ENCODE assay signal across 8 mouse cellular contexts in the genomic region with DNA sequence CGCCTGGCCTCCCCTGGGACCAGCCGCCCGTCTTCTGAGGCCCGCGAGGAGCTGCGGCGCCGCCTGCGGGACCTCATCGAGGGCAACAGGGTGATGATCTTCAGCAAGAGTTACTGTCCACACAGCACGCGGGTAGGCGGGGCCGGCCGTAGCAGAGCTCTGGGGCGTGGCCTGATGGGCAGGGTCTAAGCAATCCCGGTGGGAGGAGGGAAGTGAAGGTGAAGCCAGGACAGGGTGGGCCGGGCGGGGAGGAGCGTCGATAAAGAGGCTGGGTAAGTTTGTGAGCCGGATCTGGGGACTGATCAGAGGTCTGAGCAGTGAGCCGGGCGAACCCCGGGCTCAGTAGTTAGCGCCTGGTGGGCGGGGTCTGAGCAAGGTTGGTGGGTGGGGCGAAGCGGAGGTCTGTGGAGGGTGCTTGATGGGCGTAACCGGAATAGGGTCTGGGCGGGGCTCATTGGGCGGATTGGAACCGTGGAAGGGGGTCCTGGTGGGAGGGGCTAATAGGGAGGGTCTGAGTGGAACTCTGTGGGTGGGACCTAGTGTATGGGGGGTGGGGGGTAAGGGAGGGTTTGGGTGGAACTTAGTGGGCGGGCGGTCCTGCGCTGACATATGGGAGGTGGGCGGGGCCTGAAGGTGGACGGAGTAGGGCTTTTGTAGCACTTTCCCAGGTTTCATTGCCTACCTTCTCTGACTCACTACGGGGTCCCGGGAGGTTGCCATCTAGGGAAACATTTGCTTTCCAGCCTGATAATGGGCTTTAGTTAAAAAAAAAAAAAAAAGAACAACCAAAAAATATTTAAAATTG. TPM values are rescaled to one million over a fixed set of nuclear protein-coding genes. Genes with fewer than 3 reads are reported as not detected.
DNase-seq lines count a peak whose midpoint lies in the region; ATAC-seq and TF ChIP-seq lines count a peak whose summit lies in the region.

No protein-coding gene starts in this region.

- peak; percentile 89 for DNase-seq in G1E (ENCODE audit: low spot score)
- peak; percentile 73 to 85 for DNase-seq in cerebellum, adult 18-20 months
- DNase-seq in heart, postnatal 36 days: peak; percentile 87 to 91
- peak; percentile 65 to 69 for DNase-seq in layer of hippocampus, adult 2 months (ENCODE audit: low spot score in 2 of 2)
- DNase-seq in lung, embryonic 14.5 days: peak; percentile 96
- DNase-seq in thymus, postnatal 0 days (ENCODE audit: low spot score): peak; percentile 85

- peaks cover 12% of the 10 kb centered on the region for H3K4me1 ChIP-seq in G1E (ENCODE audit: insufficient read depth, low read depth, low read length)
- peaks cover 3% of the 10 kb centered on the region; the same call in 1 of the 2 replicates for H3K4me1 ChIP-seq in forebrain, embryonic 16.5 days (replicated peaks; ENCODE audit: control insufficient read depth, insufficient read depth, low read length)
- H3K4me1 ChIP-seq in lung, embryonic 14.5 days (ENCODE audit: insufficient read depth): no peaks in the 10 kb centered on the region
- peaks cover 14% of the 10 kb centered on the region for H3K4me1 ChIP-seq in olfactory bulb, adult 2 months (ENCODE audit: control insufficient read depth, insufficient read depth, low read length)

- TF ChIP-seq POLR2A in olfactory bulb, adult 2 months (IDR thresholded peaks at IDR 0.05; ENCODE audit: insufficient read depth, low read depth, low read length): no peak

- peak overlapping the region; percentile 82 for H3K9ac ChIP-seq in forebrain, embryonic 16.5 days (replicated peaks; ENCODE audit: low read depth, low read length)
- H3K9ac ChIP-seq in lung, embryonic 14.5 days: peak overlapping the region; percentile 58

- H3K9me3 ChIP-seq in G1E (replicated peaks): no peaks in the 10 kb centered on the region
- no peaks in the 10 kb centered on the region for H3K9me3 ChIP-seq in forebrain, embryonic 16.5 days (ENCODE audit: control insufficient read depth, low read length)
- no peaks in the 10 kb centered on the region for H3K9me3 ChIP-seq in lung, embryonic 14.5 days (ENCODE audit: low read depth, low read length)

- intact Hi-C loops in heart, postnatal 36 days (cut with DNase I): no loop called here

- peak; percentile 86 for ATAC-seq in G1E (ENCODE audit: extremely low read depth, insufficient number of reproducible peaks, low FRiP score, poor library complexity, severe bottlenecking)
- ATAC-seq in forebrain, embryonic 16.5 days: peak; percentile 88
- peak; percentile 95 for ATAC-seq in lung, embryonic 14.5 days (ENCODE audit: insufficient read depth)

- WGBS in forebrain, embryonic 16.5 days: under 1% methylated on average over 40 of the region's 41 CpGs
- under 1% methylated on average over 41 of the region's 41 CpGs for WGBS in lung, embryonic 14.5 days
- under 1% methylated on average over 41 of the region's 41 CpGs for WGBS in olfactory bulb, adult 2 months

- peak overlapping the region; percentile 69 for H3K4me2 ChIP-seq in forebrain, embryonic 16.5 days (ENCODE audit: low read length)
- H3K4me2 ChIP-seq in lung, embryonic 14.5 days: peak overlapping the region; percentile 94

- H3K4me3 ChIP-seq in G1E (ENCODE audit: low read depth, low read length): peak overlapping the region; percentile 73
- peak overlapping the region; percentile 77 for H3K4me3 ChIP-seq in forebrain, embryonic 16.5 days (replicated peaks; ENCODE audit: low read length)
- H3K4me3 ChIP-seq in layer of hippocampus, adult 2 months: peak overlapping the region; percentile 84
- peak overlapping the region; percentile 62 for H3K4me3 ChIP-seq in lung, embryonic 14.5 days (ENCODE audit: low read depth, low read length)
- peak overlapping the region; percentile 74 for H3K4me3 ChIP-seq in olfactory bulb, adult 2 months (ENCODE audit: insufficient read depth, low read depth, low read length)

- H3K36me3 ChIP-seq in G1E (replicated peaks): no peaks in the 10 kb centered on the region
- H3K36me3 ChIP-seq in forebrain, embryonic 16.5 days (ENCODE audit: control insufficient read depth, insufficient read depth): no peaks in the 10 kb centered on the region
- H3K36me3 ChIP-seq in lung, embryonic 14.5 days (ENCODE audit: insufficient read depth): no peaks in the 10 kb centered on the region

- peaks cover 7% of the 10 kb centered on the region for H3K27me3 ChIP-seq in G1E (ENCODE audit: insufficient read depth, low read length)
- no peaks in the 10 kb centered on the region for H3K27me3 ChIP-seq in forebrain, embryonic 16.5 days (replicated peaks; ENCODE audit: control insufficient read depth, insufficient read depth, low read length)
- no peaks in the 10 kb centered on the region for H3K27me3 ChIP-seq in lung, embryonic 14.5 days (ENCODE audit: insufficient read depth, low read length)

- no peak for TF ChIP-seq CTCF in G1E (IDR thresholded peaks at IDR 0.05; ENCODE audit: low read depth, low read length)
- no peak for TF ChIP-seq CTCF in layer of hippocampus, adult 2 months (conservative IDR thresholded peaks at IDR 0.05)
- TF ChIP-seq CTCF in lung, embryonic 14.5 days (IDR thresholded peaks at IDR 0.05; ENCODE audit: low read depth): no peak
- TF ChIP-seq CTCF in olfactory bulb, adult 2 months (IDR thresholded peaks at IDR 0.05; ENCODE audit: insufficient read depth, low read depth, low read length): no peak

- peak overlapping the region; percentile 52 for H3K27ac ChIP-seq in forebrain, embryonic 16.5 days (ENCODE audit: low read length)
- peak overlapping the region; percentile 76 for H3K27ac ChIP-seq in layer of hippocampus, adult 2 months
- peak overlapping the region; percentile 94 for H3K27ac ChIP-seq in lung, embryonic 14.5 days (ENCODE audit: low read depth)
- H3K27ac ChIP-seq in olfactory bulb, adult 2 months (ENCODE audit: insufficient read depth, low read depth, low read length): 0 out of 2 replicates have a peak overlapping the region, but pooled peaks have one; percentile 12

RNA-seq across cellular contexts. Expression of gene Txnrd3, which starts 0.7 kb away (rescaled TPM):
- total RNA-seq in G1E (2014; fragmentation: Nextera tagmentation): 2.3 and 3.9 TPM in 2 replicates
- total RNA-seq in G1E (2017): 6.8 and 7.2 TPM in 2 replicates
- polyA plus RNA-seq in G1E (2012): 4.1 and 5.7 TPM in 2 replicates
- 11.1 and 11.9 TPM in 2 replicates for polyA plus RNA-seq in forebrain, embryonic 16.5 days (2015; fragmentation: Nextera tagmentation; extraction: Ambion mirVana)
- 10 to 100 TPM; 15.8 to 17.8 TPM for total RNA-seq in heart, postnatal 36 days (2021)
- total RNA-seq in layer of hippocampus, adult 2 months (2021): 1 to 10 TPM; 3.6 to 3.9 TPM
- 14.6 and 14.9 TPM in 2 replicates for polyA plus RNA-seq in lung, embryonic 14.5 days (2014; fragmentation: Nextera tagmentation; extraction: Ambion mirVana)
- not detected in 2 replicates for polyA plus RNA-seq in olfactory bulb, adult 2 months (2012; ENCODE audit: insufficient read depth, insufficient read length, low replicate concordance, missing spikeins)
- polyA plus RNA-seq in thymus, postnatal 0 days (2015; fragmentation: Nextera tagmentation; extraction: Ambion mirVana): 21.1 and 23.5 TPM in 2 replicates

RNA-seq across cellular contexts. Expression of gene Chchd6, which starts 49.0 kb away (rescaled TPM):
- 7.1 and 9.0 TPM in 2 replicates for total RNA-seq in G1E (2014; fragmentation: Nextera tagmentation)
- total RNA-seq in G1E (2017): 4.7 and 5.3 TPM in 2 replicates
- polyA plus RNA-seq in G1E (2012): 13.3 and 15.8 TPM in 2 replicates
- 145 and 168 TPM in 2 replicates for polyA plus RNA-seq in forebrain, embryonic 16.5 days (2015; fragmentation: Nextera tagmentation; extraction: Ambion mirVana)
- total RNA-seq in heart, postnatal 36 days (2021): 10 to 100 TPM in 1 of 2 experiments, 1 to 10 TPM in 1; 9.6 to 11.2 TPM
- 10 to 100 TPM; 61.4 to 71.1 TPM for total RNA-seq in layer of hippocampus, adult 2 months (2021)
- 66.9 and 69.3 TPM in 2 replicates for polyA plus RNA-seq in lung, embryonic 14.5 days (2014; fragmentation: Nextera tagmentation; extraction: Ambion mirVana)
- polyA plus RNA-seq in olfactory bulb, adult 2 months (2012; ENCODE audit: insufficient read depth, insufficient read length, low replicate concordance, missing spikeins): not detected in 2 replicates
- 55.8 and 56.6 TPM in 2 replicates for polyA plus RNA-seq in thymus, postnatal 0 days (2015; fragmentation: Nextera tagmentation; extraction: Ambion mirVana)

Comparison
In these comparisons a context has a peak if more than half of its experiments do, and no peak if none do; other contexts are left out.
1. Peak in every context shown above with its lines: DNase-seq, ATAC-seq, H3K4me3 ChIP-seq and H3K27ac ChIP-seq.
2. H3K27ac ChIP-seq: peak in every context shown above with its lines; median percentile 94 in lung, embryonic 14.5 days; 76 in layer of hippocampus, adult 2 months; 52 in forebrain, embryonic 16.5 days; 12 in olfactory bulb, adult 2 months.
3. RNA of gene Chchd6, which starts 49.0 kb away (polyA plus RNA-seq): 145 to 168 TPM in forebrain, embryonic 16.5 days, 66.9 to 69.3 TPM in lung, embryonic 14.5 days, 55.8 to 56.6 TPM in thymus, postnatal 0 days and 13.3 to 15.8 TPM in G1E; not detected in olfactory bulb, adult 2 months; every median in the first group is over 10 times any median in the second.